Mouse (Mus musculus): ENCODE data around the gene Pnrc2. TPM values are rescaled to one million over a fixed set of nuclear protein-coding genes. Genes with fewer than 3 reads are reported as not detected.

Gene Pnrc2
- polyA plus RNA-seq, 1 experiment from 2014 or later: 154 TPM

GRCm38 (mm10) chr4:135876583-135877020 is 3.0 kb upstream of the Pnrc2 start:
- H3K4me2 ChIP-seq (replicated peaks): peak overlapping the region; percentile 52
- H3K27me3 ChIP-seq (replicated peaks): no peaks in the 10 kb centered on the region
- H3K36me3 ChIP-seq: peaks cover 8% of the 10 kb centered on the region
- no peak overlapping the region for H3K27ac ChIP-seq
- H3K9me3 ChIP-seq: no peaks in the 10 kb centered on the region
- no peak for ATAC-seq (ENCODE audit: low FRiP score, low read depth)
- H3K9ac ChIP-seq: 0 out of 2 replicates have a peak overlapping the region, but pooled peaks have one; percentile 19
- 2% methylated on average over 16 of the region's 16 CpGs for WGBS
- peaks cover 42% of the 10 kb centered on the region for H3K4me1 ChIP-seq
- H3K4me3 ChIP-seq: no peak overlapping the region

- Histone ChIP-seq H3K27me3 (replicated peaks) (no peaks in the 10 kb centered on the region), H3K9me3 (no peaks in the 10 kb centered on the region), H3K4me1 (peaks cover 45% of the 10 kb centered on the region), H3K4me2 (replicated peaks) (peak overlapping the region; percentile 52), H3K4me3 (no peak overlapping the region), H3K27ac (no peak overlapping the region), H3K36me3 (peaks cover 11% of the 10 kb centered on the region), H3K9ac (0 out of 2 replicates have a peak overlapping the region, but pooled peaks have one; percentile 19)
- WGBS: 3% methylated on average over 9 of the region's 9 CpGs
- no peak for ATAC-seq (ENCODE audit: low FRiP score, low read depth)
Measured at GRCm38 (mm10) chr4:135875991-135876582, 2.4 kb upstream of the Pnrc2 start.

GRCm38 (mm10) chr4:135875546-135875945 is 1.9 kb upstream of the Pnrc2 start:
- Histone ChIP-seq H3K4me1 (peaks cover 47% of the 10 kb centered on the region), H3K4me2 (replicated peaks) (peak overlapping the region; percentile 52; the same call in 1 of the 2 replicates), H3K9ac (no peak overlapping the region), H3K4me3 (no peak overlapping the region), H3K27me3 (replicated peaks) (no peaks in the 10 kb centered on the region), H3K27ac (no peak overlapping the region), H3K9me3 (no peaks in the 10 kb centered on the region), H3K36me3 (peaks cover 11% of the 10 kb centered on the region)
- 35% methylated on average over 7 of the region's 7 CpGs for WGBS
- no peak for ATAC-seq (ENCODE audit: low FRiP score, low read depth)

GRCm38 (mm10) chr4:135874564-135875535 is 1.2 kb upstream of the Pnrc2 start:
- peak overlapping the region; percentile 79; the same call in 1 of the 2 replicates for H3K4me2 ChIP-seq (replicated peaks)
- ATAC-seq (ENCODE audit: low FRiP score, low read depth): no peak
- H3K4me1 ChIP-seq: peaks cover 50% of the 10 kb centered on the region
- H3K36me3 ChIP-seq: peaks cover 11% of the 10 kb centered on the region
- no peak overlapping the region; the same call in 1 of the 2 replicates for H3K27ac ChIP-seq
- H3K9ac ChIP-seq: peak overlapping the region; percentile 57; the same call in 1 of the 2 replicates
- no peaks in the 10 kb centered on the region for H3K9me3 ChIP-seq
- H3K27me3 ChIP-seq (replicated peaks): no peaks in the 10 kb centered on the region
- WGBS: 81% methylated on average over 10 of the region's 10 CpGs
- H3K4me3 ChIP-seq: no peak overlapping the region

- H3K4me1 ChIP-seq: peaks cover 50% of the 10 kb centered on the region
Measured at GRCm38 (mm10) chr4:135872589-135873391, 860 bp downstream of the Pnrc2 start.

GRCm38 (mm10) chr4:135872015-135872414 is 1.6 kb downstream of the Pnrc2 start:
- Histone ChIP-seq H3K9me3 (no peaks in the 10 kb centered on the region), H3K27ac (no peak overlapping the region), H3K4me2 (replicated peaks) (peak overlapping the region; percentile 79), H3K4me1 (peaks cover 49% of the 10 kb centered on the region), H3K36me3 (peaks cover 11% of the 10 kb centered on the region), H3K9ac (peak overlapping the region; percentile 89), H3K27me3 (replicated peaks) (no peaks in the 10 kb centered on the region), H3K4me3 (peak overlapping the region; percentile 72)
- WGBS: 49% methylated on average over 3 of the region's 3 CpGs
- no peak for ATAC-seq (ENCODE audit: low FRiP score, low read depth)

More at GRCm38 (mm10) chr4:135872589-135873391, 860 bp downstream of the Pnrc2 start:
- peaks cover 11% of the 10 kb centered on the region for H3K36me3 ChIP-seq
- H3K9ac ChIP-seq: peak overlapping the region; percentile 89
- H3K4me2 ChIP-seq (replicated peaks): peak overlapping the region; percentile 79
- 13% methylated on average over 17 of the region's 17 CpGs for WGBS
- no peak for ATAC-seq (ENCODE audit: low FRiP score, low read depth)
- H3K4me3 ChIP-seq: peak overlapping the region; percentile 72
- no peaks in the 10 kb centered on the region for H3K27me3 ChIP-seq (replicated peaks)
- H3K9me3 ChIP-seq: no peaks in the 10 kb centered on the region
- peak overlapping the region; percentile 98 for H3K27ac ChIP-seq

- WGBS: 46% methylated on average over 2 of the region's 2 CpGs
- Histone ChIP-seq H3K9ac (no peak overlapping the region), H3K9me3 (no peaks in the 10 kb centered on the region), H3K27ac (no peak overlapping the region), H3K36me3 (peaks cover 11% of the 10 kb centered on the region), H3K27me3 (replicated peaks) (no peaks in the 10 kb centered on the region), H3K4me2 (replicated peaks) (peak overlapping the region; percentile 49), H3K4me1 (peaks cover 34% of the 10 kb centered on the region), H3K4me3 (no peak overlapping the region)
- ATAC-seq (ENCODE audit: low FRiP score, low read depth): no peak
Measured at GRCm38 (mm10) chr4:135870227-135871023, 3.2 kb downstream of the Pnrc2 start.

- Histone ChIP-seq H3K27ac (no peak overlapping the region), H3K4me1 (peaks cover 20% of the 10 kb centered on the region), H3K9ac (no peak overlapping the region), H3K9me3 (no peaks in the 10 kb centered on the region), H3K27me3 (replicated peaks) (no peaks in the 10 kb centered on the region), H3K36me3 (peaks cover 11% of the 10 kb centered on the region), H3K4me2 (replicated peaks) (no peak overlapping the region), H3K4me3 (no peak overlapping the region)
- 78% methylated on average over 2 of the region's 2 CpGs for WGBS
- no peak for ATAC-seq (ENCODE audit: low FRiP score, low read depth)
Measured at GRCm38 (mm10) chr4:135868996-135869395, 4.7 kb downstream of the Pnrc2 start.

GRCm38 (mm10) chr4:135857597-135858186 is 16.0 kb downstream of the Pnrc2 start:
- no peak overlapping the region for H3K27ac ChIP-seq
- no peak for ATAC-seq (ENCODE audit: low FRiP score, low read depth)
- H3K9me3 ChIP-seq: no peaks in the 10 kb centered on the region
- H3K4me2 ChIP-seq (replicated peaks): peak overlapping the region; percentile 78
- H3K36me3 ChIP-seq: no peaks in the 10 kb centered on the region; the same call in 1 of the 2 replicates
- peak overlapping the region; percentile 93 for H3K4me3 ChIP-seq
- 16% methylated on average over 7 of the region's 7 CpGs for WGBS
- H3K4me1 ChIP-seq: peaks cover 24% of the 10 kb centered on the region
- H3K9ac ChIP-seq: peak overlapping the region; percentile 97
- H3K27me3 ChIP-seq (replicated peaks): no peaks in the 10 kb centered on the region

GRCm38 (mm10) chr4:135856223-135857091 is 17.2 kb downstream of the Pnrc2 start:
- Histone ChIP-seq H3K27me3 (replicated peaks) (no peaks in the 10 kb centered on the region; the same call in 1 of the 2 replicates), H3K9ac (peak overlapping the region; percentile 97), H3K4me2 (replicated peaks) (peak overlapping the region; percentile 78), H3K27ac (peak overlapping the region; percentile 98), H3K36me3 (no peaks in the 10 kb centered on the region), H3K4me1 (peaks cover 24% of the 10 kb centered on the region), H3K9me3 (no peaks in the 10 kb centered on the region), H3K4me3 (peak overlapping the region; percentile 93)
- peak; percentile 74 for ATAC-seq (ENCODE audit: low FRiP score, low read depth)
- WGBS: under 1% methylated on average over 90 of the region's 91 CpGs
